Mouse (Mus musculus) gastrocnemius, postnatal 25 days (tissue): Measurements from ENCODE around the gene Itga9. TPM values are rescaled to one million over a fixed set of nuclear protein-coding genes. Genes with fewer than 3 reads are reported as not detected.

Experiments
- DNase-seq: peaks from one replicate; pipeline ENCODE4 v3.0.0; 2022
- total RNA-seq, 2 experiments: library from RNA; stranded (reverse); gene quantifications; 1 replicate in 1 of 2; 2 replicates in 1 of 2; pipeline ENCODE4 v1.2.3; 2021

The Itga9 gene
- total RNA-seq, 2 experiments from 2014 or later = 6.9 to 8.3 TPM

DNA sequence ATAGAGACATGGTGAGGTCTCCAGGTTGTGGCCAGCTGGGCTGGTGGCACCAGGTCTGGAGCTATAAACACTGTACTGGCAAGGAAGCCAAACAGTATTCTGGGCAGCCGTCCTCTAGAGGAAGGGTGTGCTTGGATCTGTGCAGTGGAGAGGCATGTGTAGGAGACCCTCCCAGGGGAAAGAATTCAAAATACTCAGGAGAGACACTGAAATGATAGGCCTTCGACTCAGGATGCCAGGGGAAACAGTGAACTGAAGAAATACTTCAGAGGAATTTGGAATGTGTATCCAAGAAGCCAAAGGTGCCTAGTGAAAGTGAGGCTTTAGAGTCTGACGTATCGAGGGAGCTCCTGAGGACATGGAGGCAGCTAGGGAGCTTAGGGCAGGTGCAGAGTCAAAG lies 343.2 kb downstream of the Itga9 start:
- no peak for DNase-seq

DNA sequence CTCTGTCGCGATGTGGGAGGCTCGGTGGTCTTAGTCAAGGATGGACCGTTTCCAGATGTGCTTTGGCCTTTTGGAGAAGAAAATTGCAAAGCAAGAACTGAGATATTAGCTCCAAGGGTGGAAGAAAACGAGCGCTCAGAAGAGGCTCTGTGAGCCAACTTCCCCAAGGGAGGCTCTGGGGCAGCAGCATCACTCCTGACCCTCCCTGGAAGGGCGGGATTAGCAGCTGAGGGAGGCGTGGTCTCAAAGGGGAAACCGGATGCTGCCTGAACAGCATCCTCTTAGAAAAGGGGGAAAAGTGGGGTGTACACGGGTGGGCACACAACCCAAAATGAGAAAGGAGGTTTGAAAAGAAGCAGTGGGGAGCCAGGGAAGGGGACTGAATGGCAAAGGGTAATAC lies 343.6 kb downstream of the Itga9 start:
- no peak for DNase-seq

Other genes starting within 250 kb of the Itga9 start
- gene Eomes, start 128.5 kb upstream of the Itga9 start, total RNA-seq = not detected
- 100 to 1,000 TPM; 243 to 283 TPM for gene Golga4, start 100.4 kb upstream of the Itga9 start, total RNA-seq